In the genomic region with DNA sequence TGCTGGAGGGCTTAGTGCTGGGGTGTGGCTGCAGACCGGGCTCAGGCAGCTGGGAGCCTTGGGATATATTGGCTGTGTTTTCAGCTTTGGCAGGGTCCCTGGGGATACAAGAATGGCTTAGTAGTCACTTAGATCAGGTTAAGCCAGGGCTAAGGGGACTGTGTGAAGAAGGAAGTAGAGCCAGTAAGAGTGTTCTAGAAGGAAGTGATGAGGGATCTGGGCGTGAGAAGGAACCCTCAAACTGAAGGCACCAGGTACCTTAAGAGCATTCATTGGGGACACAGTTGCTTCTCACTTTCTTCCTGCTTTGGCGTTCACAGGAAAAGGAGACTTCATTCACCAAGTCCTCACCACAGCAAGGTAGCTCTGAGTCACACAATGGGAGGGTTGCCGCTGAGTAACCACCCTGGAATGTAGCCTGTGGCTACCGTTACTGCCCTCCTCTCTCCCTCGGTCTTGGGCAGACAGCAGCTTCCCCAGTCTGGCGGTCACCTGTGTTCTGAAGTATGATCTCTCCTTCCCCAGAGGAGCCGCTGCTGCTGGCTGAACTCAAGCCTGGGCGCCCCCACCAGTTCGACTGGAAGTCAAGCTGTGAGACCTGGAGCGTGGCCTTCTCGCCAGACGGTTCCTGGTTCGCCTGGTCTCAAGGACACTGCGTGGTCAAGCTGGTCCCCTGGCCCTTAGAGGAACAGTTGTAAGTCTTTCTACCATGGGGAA, we compare ENCODE assay signal across 1 mouse cellular context.
TF ChIP-seq lines count a peak whose summit lies in the region.

No protein-coding gene starts in this region.

TF ChIP-seq in ES-E14, 5 proteins besides CTCF, POLR2A, EP300 and RAD21:
- TF ChIP-seq MAFK (IDR thresholded peaks at IDR 0.05; ENCODE audit: insufficient read depth, low read depth, low read length): no peak
- TF ChIP-seq HCFC1 (IDR thresholded peaks at IDR 0.05; ENCODE audit: borderline replicate concordance, insufficient read depth, low read length): no peak
- TF ChIP-seq CHD2 (IDR thresholded peaks at IDR 0.05; ENCODE audit: low read depth, low read length): no peak
- no peak for TF ChIP-seq ZNF384 (IDR thresholded peaks at IDR 0.05; ENCODE audit: low read depth, low read length)
- TF ChIP-seq ZC3H11A (IDR thresholded peaks at IDR 0.05; ENCODE audit: borderline replicate concordance, low read depth, low read length): no peak
